Mouse (Mus musculus) kidney, postnatal 0 days (tissue): ENCODE measurements around the gene Clic1. TPM values are rescaled to one million over a fixed set of nuclear protein-coding genes. Genes with fewer than 3 reads are reported as not detected.

ENCODE experiments used
- ATAC-seq: fragments of 200-750 bp; cut with Nextera tagmentation; replicated peaks from 2 replicates; pipeline ENCODE4 v1.8.0; 2017; ENCODE audit warnings: low read depth, moderate number of reproducible peaks, moderate TSS enrichment, moderate library complexity; ENCODE audit not compliant: low FRiP score
- DNase-seq: peaks from one replicate; pipeline ENCODE4 v3.0.0-alpha.2; 2016; ENCODE audit warnings: low spot score
- H3K27ac ChIP-seq: fragments of 300-500 bp; sonication (generic); 2 replicates; pipeline ENCODE4 v1.5.1; 2014; ENCODE audit warnings: mild to moderate bottlenecking
- H3K27me3 ChIP-seq: fragments of 300-500 bp; sonication (generic); 2 replicates; pipeline ENCODE4 v1.6.1; 2014; ENCODE audit warnings: low read length, mixed read lengths; ENCODE audit not compliant: insufficient read depth
- H3K36me3 ChIP-seq: fragments of 300-500 bp; sonication (generic); 2 replicates; pipeline ENCODE4 v1.6.1; 2014; ENCODE audit warnings: low read length, mixed read lengths; ENCODE audit not compliant: insufficient read depth
- H3K4me1 ChIP-seq: fragments of 300-500 bp; sonication (generic); replicated peaks from 2 replicates; pipeline ENCODE4 v1.6.1; 2014; ENCODE audit warnings: antibody characterized with exemption, low read length, mixed read lengths; ENCODE audit not compliant: insufficient read depth
- H3K4me2 ChIP-seq: fragments of 300-500 bp; sonication (generic); 2 replicates; pipeline ENCODE4 v1.6.1; 2014; ENCODE audit warnings: mild to moderate bottlenecking, low read length, moderate library complexity, mixed read lengths
- H3K4me3 ChIP-seq: fragments of 300-500 bp; sonication (generic); replicated peaks from 2 replicates; pipeline ENCODE4 v1.5.1; 2014; ENCODE audit warnings: low read depth, low read length
- H3K9ac ChIP-seq: fragments of 300-500 bp; sonication (generic); 2 replicates; pipeline ENCODE4 v1.6.1; 2014; ENCODE audit warnings: low read depth, low read length
- H3K9me3 ChIP-seq: fragments of 300-500 bp; sonication (generic); replicated peaks from 2 replicates; pipeline ENCODE4 v1.6.1; 2016; ENCODE audit warnings: low read length, inconsistent platforms, mixed read lengths
- CTCF ChIP-seq: IDR thresholded peaks from 2 replicates; pipeline ENCODE4 v1.5.1; 2016; ENCODE audit warnings: antibody characterized with exemption, low read depth, mild to moderate bottlenecking, moderate library complexity
- WGBS: fragments of 180-500 bp; shearing (Covaris S2); extraction: QIAGEN DNeasy Blood & Tissue Kit; methylation state at CpG from one replicate; pipeline ENCODE4 v1.1.7; 2014; 5-methylcytosine and 5-hydroxymethylcytosine counted together
- polyA plus RNA-seq: library from polyadenylated mRNA; unstranded; fragments of >200 nt; fragmentation: Nextera tagmentation; extraction: Ambion mirVana; gene quantifications from 2 replicates; pipeline ENCODE4 v1.2.1, GENCODE M21; 2015

Clic1 gene
- polyA plus RNA-seq, 1 experiment from 2014 or later = 266 TPM

GRCm38 (mm10) chr17:35052271-35052798 lies 2.6 kb downstream of the Clic1 start:
- H3K27me3 ChIP-seq = no peaks in the 10 kb centered on the region
- peak overlapping the region; percentile 36; the same call in 1 of the 2 replicates for H3K9ac ChIP-seq
- peak overlapping the region; percentile 50; the same call in 1 of the 2 replicates for H3K4me3 ChIP-seq
- no peak for DNase-seq
- H3K27ac ChIP-seq = peak overlapping the region; percentile 98
- no peaks in the 10 kb centered on the region for H3K9me3 ChIP-seq
- peaks cover 37% of the 10 kb centered on the region for H3K36me3 ChIP-seq
- TF ChIP-seq CTCF = no peak
- H3K4me2 ChIP-seq = peak overlapping the region; percentile 81
- H3K4me1 ChIP-seq = peaks cover 19% of the 10 kb centered on the region
- ATAC-seq = no peak
- WGBS = 70% methylated on average over 12 of the region's 12 CpGs

GRCm38 (mm10) chr17:35055691-35056495 lies 6.1 kb downstream of the Clic1 start:
- Histone ChIP-seq H3K4me3 (no peak overlapping the region), H3K4me2 (no peak overlapping the region), H3K9me3 (no peaks in the 10 kb centered on the region), H3K4me1 (peaks cover 8% of the 10 kb centered on the region), H3K9ac (no peak overlapping the region), H3K27me3 (no peaks in the 10 kb centered on the region), H3K36me3 (peaks cover 46% of the 10 kb centered on the region), H3K27ac (no peak overlapping the region)
- no peak for DNase-seq
- no peak for TF ChIP-seq CTCF
- 87% methylated on average over 7 of the region's 7 CpGs for WGBS
- ATAC-seq = no peak

- DNase-seq = no peak
- no peaks in the 10 kb centered on the region for H3K9me3 ChIP-seq
- H3K36me3 ChIP-seq = peaks cover 52% of the 10 kb centered on the region
- no peak overlapping the region for H3K4me2 ChIP-seq
- H3K4me1 ChIP-seq = peaks cover 8% of the 10 kb centered on the region
- 84% methylated on average over 3 of the region's 3 CpGs for WGBS
- no peak overlapping the region for H3K27ac ChIP-seq
- H3K4me3 ChIP-seq = no peak overlapping the region
- no peak overlapping the region for H3K9ac ChIP-seq
- TF ChIP-seq CTCF = no peak
- no peak for ATAC-seq
- no peaks in the 10 kb centered on the region for H3K27me3 ChIP-seq
These were observed 7.3 kb downstream of the Clic1 start for GRCm38 (mm10) chr17:35057090-35057489.

GRCm38 (mm10) chr17:35058316-35058715 lies 8.6 kb downstream of the Clic1 start:
- DNase-seq = no peak
- no peak for ATAC-seq
- 64% methylated on average over 9 of the region's 9 CpGs for WGBS
- Histone ChIP-seq H3K9me3 (no peaks in the 10 kb centered on the region), H3K4me3 (no peak overlapping the region), H3K36me3 (peaks cover 41% of the 10 kb centered on the region), H3K27ac (peak overlapping the region; percentile 94; the same call in 1 of the 2 replicates), H3K4me2 (peak overlapping the region; percentile 94), H3K4me1 (peaks cover 8% of the 10 kb centered on the region), H3K27me3 (no peaks in the 10 kb centered on the region), H3K9ac (no peak overlapping the region)
- no peak for TF ChIP-seq CTCF

DNA sequence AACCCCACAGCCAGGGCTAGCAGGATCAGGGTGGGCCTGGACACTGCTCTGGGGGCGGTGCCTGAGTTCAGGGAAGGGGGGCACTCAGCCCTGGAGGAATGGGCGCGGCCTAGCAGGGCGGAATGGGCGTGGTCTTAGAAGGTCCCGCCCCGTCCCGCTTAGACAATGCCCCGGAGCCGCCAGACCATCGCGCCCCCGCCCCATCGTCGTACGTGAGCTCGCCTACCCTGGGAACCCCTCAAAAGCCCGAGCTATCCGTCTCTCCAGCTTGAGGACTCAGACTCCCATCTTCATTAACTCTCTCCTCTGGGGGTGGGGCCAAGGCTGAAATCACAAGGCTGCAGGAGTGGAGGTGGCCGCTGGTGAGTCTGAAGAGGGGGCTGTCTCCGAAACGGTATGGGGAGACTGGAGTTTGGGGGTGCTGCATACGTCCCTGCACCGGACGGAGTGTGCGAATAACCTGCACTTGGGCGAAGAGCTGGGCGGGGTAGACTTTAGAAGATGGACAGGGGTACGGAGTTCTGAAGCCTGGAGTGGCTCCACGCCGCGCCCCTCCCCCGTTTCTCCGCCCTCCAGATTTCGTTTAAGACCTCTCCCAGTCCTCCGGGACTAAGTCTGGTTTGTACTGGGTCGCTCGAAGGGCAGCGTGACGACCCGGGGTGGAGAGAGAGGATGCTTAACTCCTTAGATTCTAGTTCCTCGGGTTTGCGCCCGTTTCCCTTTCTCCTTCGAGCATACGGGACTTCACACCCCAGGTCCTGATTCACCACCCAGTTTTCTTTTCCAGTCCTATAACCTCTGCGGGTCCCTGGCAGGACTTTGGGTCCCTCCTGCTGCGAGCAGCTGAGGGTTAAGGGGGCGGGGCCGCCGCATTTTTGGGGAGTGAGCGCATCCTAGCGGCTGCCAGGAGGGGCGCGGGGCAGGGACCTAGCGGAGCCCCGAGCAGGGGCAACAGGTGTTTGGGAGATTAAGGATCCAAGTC lies 9.4 kb downstream of the Clic1 start, which contains the start of gene Ddah2:
Ddah2 (plus strand) TSS at position 125 of the 982 bp plus-strand sequence.
- Histone ChIP-seq H3K4me2 (peak within 1 kb of the TSS; percentile 94), H3K9ac (peak within 1 kb of the TSS; percentile 77), H3K36me3 (peaks cover 34% of the 10 kb centered on the region), H3K27ac (peak within 1 kb of the TSS; percentile 94), H3K4me1 (peaks cover 8% of the 10 kb centered on the region), H3K9me3 (no peaks in the 10 kb centered on the region), H3K4me3 (peak within 1 kb of the TSS; percentile 77), H3K27me3 (no peaks in the 10 kb centered on the region)
- peak; percentile 98 for DNase-seq
- peak; percentile 90 for ATAC-seq
- peak; percentile 78 for TF ChIP-seq CTCF
- WGBS = under 1% methylated on average over 57 of the region's 57 CpGs

- peak overlapping the region; percentile 77 for H3K9ac ChIP-seq
- H3K4me3 ChIP-seq = peak overlapping the region; percentile 77
- DNase-seq = no peak
- 20% methylated on average over 14 of the region's 14 CpGs for WGBS
- no peaks in the 10 kb centered on the region for H3K27me3 ChIP-seq
- H3K27ac ChIP-seq = peak overlapping the region; percentile 94; the same call in 1 of the 2 replicates
- peaks cover 15% of the 10 kb centered on the region for H3K4me1 ChIP-seq
- no peak for ATAC-seq
- no peaks in the 10 kb centered on the region for H3K9me3 ChIP-seq
- H3K36me3 ChIP-seq = peaks cover 29% of the 10 kb centered on the region; the same call in 1 of the 2 replicates
- peak overlapping the region; percentile 94 for H3K4me2 ChIP-seq
- no peak for TF ChIP-seq CTCF
These were observed 10.3 kb downstream of the Clic1 start for GRCm38 (mm10) chr17:35060071-35060470.
